Mouse (Mus musculus) MEL (cell line): Measurements from ENCODE around the gene Ankrd34c. TPM values are rescaled to one million over a fixed set of nuclear protein-coding genes. Genes with fewer than 3 reads are reported as not detected.

Experiments
- DNase-seq: peaks from one replicate; pipeline ENCODE4 v3.0.0; 2011; ENCODE audit warnings: low read depth, low spot score
- H3K27ac ChIP-seq: 2 replicates; pipeline ENCODE4 v1.5.1; 2012; ENCODE audit warnings: low read depth, mild to moderate bottlenecking, control low read depth, low read length, moderate library complexity; ENCODE audit not compliant: control insufficient read depth
- H3K27me3 ChIP-seq, 2 experiments: fragments of 150-350 bp in 1 of 2; sonication (generic) in 1 of 2; 2 replicates each; pipeline ENCODE4 v1.6.1; 2012; ENCODE audit warnings: low read length in 2 of 2, mild to moderate bottlenecking in 2 of 2, improper control_type of control experiment in 1 of 2, moderate library complexity in 1 of 2; ENCODE audit not compliant: insufficient read depth in 2 of 2, control insufficient read depth in 1 of 2
- H3K36me3 ChIP-seq, 2 experiments: 2 replicates each; pipeline ENCODE4 v1.6.1; 2012 to 2014; ENCODE audit warnings: low read length in 2 of 2, improper control_type of control experiment in 1 of 2, inconsistent platforms in 1 of 2, mild to moderate bottlenecking in 1 of 2; ENCODE audit not compliant: insufficient read depth in 2 of 2, control insufficient read depth in 1 of 2
- H3K4me1 ChIP-seq, 2 experiments: fragments of 150-350 bp in 1 of 2; sonication (generic) in 1 of 2; 2 replicates each; pipeline ENCODE4 v1.6.1; 2012; ENCODE audit warnings: low read length in 2 of 2, improper control_type of control experiment in 1 of 2, mild to moderate bottlenecking in 1 of 2; ENCODE audit not compliant: insufficient read depth in 2 of 2, control insufficient read depth in 1 of 2
- H3K4me3 ChIP-seq, 2 experiments: fragments of 150-350 bp in 1 of 2; sonication (generic) in 1 of 2; 2 replicates each; pipeline ENCODE4 v1.5.1; 2012; ENCODE audit warnings: low read depth in 2 of 2, low read length in 2 of 2, mild to moderate bottlenecking in 2 of 2, moderate library complexity in 2 of 2, control low read depth in 1 of 2, improper control_type of control experiment in 1 of 2; ENCODE audit not compliant: control insufficient read depth in 1 of 2, insufficient read depth in 1 of 2
- H3K79me2 ChIP-seq: 2 replicates; pipeline ENCODE4 v1.6.1; 2012; ENCODE audit warnings: mild to moderate bottlenecking, low read length, moderate library complexity; ENCODE audit not compliant: control insufficient read depth, poor library complexity, insufficient read depth
- H3K9ac ChIP-seq: 2 replicates; pipeline ENCODE4 v1.6.1; 2012; ENCODE audit warnings: low read depth, mild to moderate bottlenecking, control low read depth, low read length, moderate library complexity; ENCODE audit not compliant: control insufficient read depth, poor library complexity, severe bottlenecking
- H3K9me3 ChIP-seq: fragments of 150-350 bp; sonication (generic); replicated peaks from 2 replicates; pipeline ENCODE4 v1.6.1; 2012; ENCODE audit warnings: mild to moderate bottlenecking, low read length, improper control_type of control experiment, moderate library complexity; ENCODE audit not compliant: insufficient read depth
- CHD2 ChIP-seq: IDR thresholded peaks from 2 replicates; pipeline ENCODE4 v1.6.1; 2011; ENCODE audit warnings: low read length, improper control_type of control experiment
- CTCF ChIP-seq, 3 experiments: IDR thresholded peaks in 2 of 3; conservative IDR thresholded peaks in 1 of 3; 2 replicates each; pipeline ENCODE4 v1.5.1; 2011 to 2012; ENCODE audit warnings: low read length in 3 of 3, low read depth in 2 of 3, mild to moderate bottlenecking in 2 of 3, improper control_type of control experiment in 1 of 3, inconsistent platforms in 1 of 3, mixed read lengths in 1 of 3, moderate library complexity in 1 of 3; ENCODE audit not compliant: control insufficient read depth in 1 of 3, insufficient read depth in 1 of 3, poor library complexity in 1 of 3, severe bottlenecking in 1 of 3
- E2F4 ChIP-seq: IDR thresholded peaks from 2 replicates; pipeline ENCODE4 v1.6.1; 2011; ENCODE audit warnings: low read depth, low read length, improper control_type of control experiment, borderline replicate concordance
- ELF1 ChIP-seq: IDR thresholded peaks from 2 replicates; pipeline ENCODE4 v1.6.1; 2014; ENCODE audit warnings: low read depth, mild to moderate bottlenecking, inconsistent platforms, low read length, improper control_type of control experiment, moderate library complexity
- ETS1 ChIP-seq: IDR thresholded peaks from 2 replicates; pipeline ENCODE4 v1.6.1; 2012; ENCODE audit warnings: low read depth, mild to moderate bottlenecking, inconsistent platforms, low read length, improper control_type of control experiment, moderate library complexity
- GABPA ChIP-seq: IDR thresholded peaks from 2 replicates; pipeline ENCODE4 v1.6.1; 2012; ENCODE audit warnings: low read depth, mild to moderate bottlenecking, inconsistent platforms, low read length, improper control_type of control experiment, moderate library complexity
- HCFC1 ChIP-seq: IDR thresholded peaks from 2 replicates; pipeline ENCODE4 v1.6.1; 2012; ENCODE audit warnings: low read depth, mild to moderate bottlenecking, inconsistent platforms, low read length, improper control_type of control experiment, moderate library complexity
- JUND ChIP-seq: IDR thresholded peaks from 2 replicates; pipeline ENCODE4 v1.6.1; 2011; ENCODE audit warnings: low read depth, mild to moderate bottlenecking, improper control_type of control experiment, low read length
- MAX ChIP-seq: IDR thresholded peaks from 2 replicates; pipeline ENCODE4 v1.6.1; 2011; ENCODE audit warnings: low read length, improper control_type of control experiment
- MAZ ChIP-seq: IDR thresholded peaks from 2 replicates; pipeline ENCODE4 v1.6.1; 2012; ENCODE audit warnings: low read depth, mild to moderate bottlenecking, inconsistent platforms, low read length, improper control_type of control experiment
- MEF2A ChIP-seq: IDR thresholded peaks from 2 replicates; pipeline ENCODE4 v1.6.1; 2014; ENCODE audit warnings: low read depth, mild to moderate bottlenecking, inconsistent platforms, low read length, improper control_type of control experiment; ENCODE audit not compliant: poor library complexity, insufficient replicate concordance, severe bottlenecking; ENCODE audit errors: extremely low read depth
- MXI1 ChIP-seq: IDR thresholded peaks from 2 replicates; pipeline ENCODE4 v1.6.1; 2011; ENCODE audit warnings: mild to moderate bottlenecking, low read depth, low read length, improper control_type of control experiment
- MYB ChIP-seq: IDR thresholded peaks from 2 replicates; pipeline ENCODE4 v1.6.1; 2011; ENCODE audit warnings: mild to moderate bottlenecking, low read depth, low read length, improper control_type of control experiment
- MYC ChIP-seq: IDR thresholded peaks from 2 replicates; pipeline ENCODE4 v1.6.1; 2011; ENCODE audit warnings: low read depth, mild to moderate bottlenecking, low read length, improper control_type of control experiment, moderate library complexity
- NELFE ChIP-seq: IDR thresholded peaks from 2 replicates; pipeline ENCODE4 v1.6.1; 2011; ENCODE audit warnings: low read depth, low read length, improper control_type of control experiment
- POLR2AphosphoS2 ChIP-seq: IDR thresholded peaks from 2 replicates; pipeline ENCODE4 v1.6.1; 2011; ENCODE audit warnings: low read length, improper control_type of control experiment
- POLR2AphosphoS5 ChIP-seq: IDR thresholded peaks from 2 replicates; pipeline ENCODE4 v1.6.1; 2012; ENCODE audit warnings: low read depth, borderline replicate concordance, mild to moderate bottlenecking, inconsistent platforms, low read length, moderate library complexity, mixed read lengths
- RAD21 ChIP-seq: IDR thresholded peaks from 2 replicates; pipeline ENCODE4 v1.6.1; 2011; ENCODE audit warnings: mild to moderate bottlenecking, low read depth, low read length, improper control_type of control experiment
- RCOR1 ChIP-seq: IDR thresholded peaks from 2 replicates; pipeline ENCODE4 v1.6.1; 2012; ENCODE audit warnings: low read depth, mild to moderate bottlenecking, inconsistent platforms, low read length, improper control_type of control experiment
- SIN3A ChIP-seq: IDR thresholded peaks from 2 replicates; pipeline ENCODE4 v1.6.1; 2012; ENCODE audit warnings: low read length, improper control_type of control experiment, inconsistent platforms
- SMC3 ChIP-seq: IDR thresholded peaks from 2 replicates; pipeline ENCODE4 v1.6.1; 2011; ENCODE audit warnings: low read depth, low read length, improper control_type of control experiment
- TAL1 ChIP-seq: IDR thresholded peaks from 2 replicates; pipeline ENCODE4 v1.6.1; 2012; ENCODE audit warnings: mild to moderate bottlenecking, inconsistent platforms, low read length, moderate library complexity, mixed read lengths
- UBTF ChIP-seq: IDR thresholded peaks from 2 replicates; pipeline ENCODE4 v1.6.1; 2012; ENCODE audit warnings: low read depth, mild to moderate bottlenecking, inconsistent platforms, low read length, improper control_type of control experiment, moderate library complexity, borderline replicate concordance; ENCODE audit not compliant: insufficient read depth
- USF1 ChIP-seq: IDR thresholded peaks from 2 replicates; pipeline ENCODE4 v1.6.1; 2014; ENCODE audit warnings: low read depth, mild to moderate bottlenecking, inconsistent platforms, low read length, improper control_type of control experiment, moderate library complexity
- USF2 ChIP-seq, 2 experiments: IDR thresholded peaks; 2 replicates each; pipeline ENCODE4 v1.6.1; 2011 to 2012; ENCODE audit warnings: improper control_type of control experiment in 2 of 2, low read length in 2 of 2, borderline replicate concordance in 1 of 2, inconsistent platforms in 1 of 2, low read depth in 1 of 2, mild to moderate bottlenecking in 1 of 2; ENCODE audit not compliant: insufficient read depth in 1 of 2
- ZC3H11A ChIP-seq: IDR thresholded peaks from 2 replicates; pipeline ENCODE4 v1.6.1; 2012; ENCODE audit warnings: low read depth, mild to moderate bottlenecking, inconsistent platforms, low read length, improper control_type of control experiment
- ZMIZ1 ChIP-seq: IDR thresholded peaks from 2 replicates; pipeline ENCODE4 v1.6.1; 2012; ENCODE audit warnings: low read depth, mild to moderate bottlenecking, inconsistent platforms, low read length, improper control_type of control experiment, moderate library complexity
- polyA plus RNA-seq, 2 experiments: library from polyadenylated mRNA; stranded (reverse) in 1 of 2; unstranded in 1 of 2; fragments of >175 nt in 1 of 2; fragments of >200 nt in 1 of 2; gene quantifications; 2 replicates each; pipeline versions ENCODE4 v1.2.1 to v1.2.4; 2012; ENCODE audit warnings: low replicate concordance in 2 of 2, low read depth in 1 of 2; ENCODE audit not compliant: insufficient read length in 2 of 2, insufficient read depth in 1 of 2, missing spikeins in 1 of 2
- total RNA-seq: library from RNA; depleted of rRNA; stranded (reverse); fragments of 300-350 nt; gene quantifications from 2 replicates; pipeline ENCODE4 v1.2.3, GENCODE M21; 2012

The Ankrd34c gene
- total and polyA plus RNA-seq, 3 experiments, result not detected

DNA sequence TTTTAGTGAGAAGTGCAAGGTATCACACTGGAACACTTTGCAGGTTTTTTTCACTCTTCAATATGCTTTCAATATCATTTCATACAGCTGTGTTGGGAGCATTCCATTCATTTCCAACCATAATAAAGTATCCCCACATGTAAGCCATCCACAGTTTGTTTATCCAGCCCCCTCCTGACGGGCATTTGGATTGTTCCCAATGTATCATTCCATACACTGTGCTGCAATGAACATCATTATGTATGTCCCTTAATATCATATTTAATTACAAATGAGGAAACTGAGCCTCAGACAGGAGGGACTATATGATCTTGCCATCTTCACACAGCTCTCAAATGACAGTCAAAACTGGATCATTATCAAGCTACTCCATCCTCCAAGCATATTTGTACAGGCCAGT lies 49.1 kb downstream of the Ankrd34c start:
- Histone ChIP-seq H3K9me3 (no peaks in the 10 kb centered on the region), H3K79me2 (no peaks in the 10 kb centered on the region), H3K27ac (no peak overlapping the region), H3K36me3 (no peaks in the 10 kb centered on the region), H3K27me3 (no peaks in the 10 kb centered on the region), H3K9ac (no peak overlapping the region), H3K4me3 (no peak overlapping the region)
- DNase-seq, result no peak
- TF ChIP-seq MEF2A (no peak), MYB (no peak), ZMIZ1 (no peak), CHD2 (no peak), ETS1 (no peak), RCOR1 (no peak), MAZ (no peak), POLR2AphosphoS5 (no peak), HCFC1 (no peak), USF1 (no peak), TAL1 (no peak), SIN3A (no peak), ELF1 (no peak), MXI1 (no peak), MYC (no peak)
- TF ChIP-seq, all 39 proteins: peak for 0
- H3K4me1 ChIP-seq, result no peaks in the 10 kb centered on the region

DNA sequence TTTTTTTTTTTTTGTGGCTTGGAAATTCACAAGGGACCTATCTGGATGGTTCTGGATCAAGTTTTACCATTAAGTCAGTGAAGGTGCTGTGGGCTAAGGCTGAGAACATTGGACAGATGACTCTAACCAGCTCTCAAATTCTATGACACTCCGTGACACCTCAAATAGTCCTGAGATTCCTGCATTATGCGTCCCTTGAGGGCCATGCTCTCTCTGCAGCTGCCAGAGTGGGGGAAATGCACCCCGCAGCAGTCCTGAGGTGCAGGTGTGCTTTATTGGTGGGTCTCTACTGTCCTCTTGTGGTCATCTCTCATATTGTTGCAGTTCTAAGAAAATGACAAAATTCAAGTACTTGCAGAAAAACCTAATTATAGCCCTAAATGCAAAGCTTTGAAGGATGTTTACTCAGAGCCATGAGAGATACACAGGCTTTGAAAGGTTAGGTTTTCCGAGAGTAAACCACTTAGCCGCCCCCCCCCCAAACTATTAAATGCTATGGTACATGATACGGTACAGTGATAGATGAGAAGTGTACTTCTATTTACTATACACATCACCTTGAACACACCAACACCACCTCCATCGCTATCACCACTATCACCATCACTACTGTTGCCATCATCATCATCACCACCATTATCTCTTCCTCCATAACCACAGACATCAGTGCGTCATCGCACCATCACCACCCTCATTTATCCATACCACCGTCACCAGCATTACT lies 50.6 kb downstream of the Ankrd34c start:
- DNase-seq, result peak; percentile 56
- H3K4me3 ChIP-seq, result no peak overlapping the region

More for the DNA sequence above, 50.6 kb downstream of the Ankrd34c start:
- Histone ChIP-seq H3K36me3 (no peaks in the 10 kb centered on the region), H3K4me1 (no peaks in the 10 kb centered on the region), H3K9me3 (no peaks in the 10 kb centered on the region), H3K27me3 (no peaks in the 10 kb centered on the region), H3K27ac (no peak overlapping the region)
- TF ChIP-seq RAD21 (peak; percentile 73), HCFC1 (no peak), ELF1 (no peak), JUND (no peak), UBTF (no peak), GABPA (no peak), E2F4 (no peak), ZC3H11A (peak; percentile 56), POLR2AphosphoS2 (no peak), MAZ (no peak), NELFE (no peak), USF2 (IDR thresholded peaks at IDR 0.05; ENCODE audit: borderline replicate concordance in 1 of 2, insufficient read depth in 1 of 2, low read depth in 1 of 2, low read length in 2 of 2) (no peak), MAX (no peak), ZMIZ1 (no peak), SMC3 (peak; percentile 54), CHD2 (no peak), MYB (no peak), CTCF (IDR thresholded peaks at IDR 0.05 in 2 of 3, conservative IDR thresholded peaks at IDR 0.05 in 1 of 3; ENCODE audit: control insufficient read depth in 1 of 3, insufficient read depth in 1 of 3, low read depth in 2 of 3, low read length in 3 of 3, poor library complexity in 1 of 3, severe bottlenecking in 1 of 3) (peak; percentile 50 to 74 (median 69)), RCOR1 (no peak)
- TF ChIP-seq, all 39 proteins: peak for 4
- no peaks in the 10 kb centered on the region for H3K79me2 ChIP-seq
- H3K9ac ChIP-seq, result no peak overlapping the region
